Mouse (Mus musculus) frontal cortex, postnatal 10 days (tissue): ENCODE results near the gene Homer1.

ENCODE experiments used
- DNase-seq, 2 experiments: peaks; one replicate each; pipeline ENCODE4 v3.0.0; 2022; ENCODE audit warnings: low spot score in 2 of 2, mixed read lengths in 1 of 2

The Homer1 gene

DNA sequence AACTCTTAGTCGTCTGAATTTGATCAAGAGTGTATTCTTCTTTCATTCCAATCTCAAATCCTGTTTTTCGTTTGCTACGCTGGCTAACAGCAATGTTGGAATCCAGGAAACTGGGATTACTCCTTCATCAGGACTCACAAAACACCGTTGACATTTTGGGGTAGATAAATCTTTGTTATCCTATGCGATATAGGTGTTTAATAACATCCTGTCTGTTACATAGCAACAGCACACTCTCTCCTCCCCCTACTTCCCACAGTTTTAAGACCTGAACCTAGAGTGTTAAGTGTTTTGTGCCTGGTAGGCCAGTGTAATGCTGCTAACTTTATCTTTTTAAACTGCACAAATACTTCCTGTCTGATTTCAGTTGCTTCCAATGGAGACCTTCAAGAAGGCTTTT is 39.0 kb downstream of the Homer1 start:
- no peak for DNase-seq

GRCm38 (mm10) chr13:93340555-93341278 is 41.3 kb downstream of the Homer1 start:
- DNase-seq: no peak

DNA sequence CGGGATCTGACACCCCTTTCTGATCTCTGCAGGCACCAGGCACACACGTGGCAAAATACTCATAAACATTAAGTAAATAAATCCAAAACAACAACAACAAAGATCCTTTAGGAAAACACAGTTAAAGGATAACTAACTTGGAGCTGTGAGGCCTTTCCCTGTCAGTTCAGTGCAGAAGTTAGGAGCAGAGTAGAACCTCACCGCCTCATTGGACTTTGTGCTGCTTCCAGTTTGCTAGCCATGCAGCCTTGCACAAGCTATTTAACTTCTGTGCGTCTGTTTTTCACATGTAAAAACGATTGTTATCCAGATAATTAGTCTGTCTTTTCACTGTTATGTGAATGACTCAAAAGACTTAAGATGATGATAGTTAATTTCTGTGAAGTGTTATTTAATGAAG is 43.2 kb downstream of the Homer1 start:
- no peak for DNase-seq

- DNase-seq: no peak
These were observed 45.0 kb downstream of the Homer1 start for GRCm38 (mm10) chr13:93344395-93344794.

- DNase-seq: no peak
These were observed 46.4 kb downstream of the Homer1 start for GRCm38 (mm10) chr13:93345854-93346253.

GRCm38 (mm10) chr13:93352030-93352429 is 52.6 kb downstream of the Homer1 start:
- DNase-seq: no peak

GRCm38 (mm10) chr13:93354420-93355278 is 55.2 kb downstream of the Homer1 start:
- no peak for DNase-seq

DNA sequence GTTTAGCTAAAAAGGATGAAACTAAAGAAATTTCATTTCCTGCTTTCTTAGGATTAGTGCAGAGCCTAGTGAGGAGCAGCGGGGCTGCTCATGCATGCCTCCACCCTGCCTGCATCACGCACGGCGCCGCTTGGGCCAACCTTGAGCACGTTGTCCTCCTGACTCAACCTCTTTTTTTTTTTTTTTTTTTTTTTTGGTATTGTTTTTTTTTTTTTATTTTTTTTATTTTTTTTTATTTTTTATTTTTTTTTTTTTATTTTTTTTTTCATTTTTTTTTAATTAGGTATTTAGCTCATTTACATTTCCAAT is 55.8 kb downstream of the Homer1 start:
- DNase-seq: no peak

DNA sequence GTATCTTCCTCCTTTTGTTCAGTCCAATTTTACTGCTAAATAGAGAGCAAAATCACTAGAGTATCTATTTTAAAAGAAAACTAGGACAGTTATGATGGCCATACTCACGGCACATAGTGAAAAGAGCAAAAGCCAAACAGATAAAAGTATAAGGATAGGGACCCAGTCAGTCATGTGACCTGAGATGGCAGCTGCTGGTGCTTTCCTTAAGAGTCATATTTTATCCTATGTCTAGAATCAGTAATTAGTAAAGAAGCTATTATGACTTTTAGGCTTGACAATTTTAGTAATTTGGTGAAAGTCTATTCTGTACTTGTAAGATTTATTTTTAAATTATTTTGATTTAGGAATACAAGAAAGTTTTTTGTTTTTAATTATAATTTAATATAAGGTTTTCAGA is 59.1 kb downstream of the Homer1 start:
- no peak for DNase-seq

DNA sequence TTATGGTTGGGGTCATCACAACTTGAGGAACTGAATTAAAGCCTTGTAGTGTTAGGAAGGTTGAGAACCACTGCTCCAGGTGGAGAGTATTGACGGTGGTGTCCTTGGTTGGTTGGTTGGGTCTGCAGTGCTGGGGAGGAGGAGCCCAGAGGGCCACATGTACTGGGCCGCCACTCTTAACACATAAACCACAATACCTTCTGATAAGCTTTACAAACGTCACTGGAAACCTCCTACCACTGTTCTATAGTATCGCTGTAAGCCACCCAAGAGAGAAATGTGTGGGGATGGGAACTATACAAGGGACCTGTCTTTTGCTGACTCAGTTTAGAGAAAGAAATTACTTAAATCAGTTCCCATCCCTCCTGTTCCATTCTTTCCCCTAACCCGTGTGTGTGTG is 68.1 kb downstream of the Homer1 start:
- DNase-seq: no peak

DNA sequence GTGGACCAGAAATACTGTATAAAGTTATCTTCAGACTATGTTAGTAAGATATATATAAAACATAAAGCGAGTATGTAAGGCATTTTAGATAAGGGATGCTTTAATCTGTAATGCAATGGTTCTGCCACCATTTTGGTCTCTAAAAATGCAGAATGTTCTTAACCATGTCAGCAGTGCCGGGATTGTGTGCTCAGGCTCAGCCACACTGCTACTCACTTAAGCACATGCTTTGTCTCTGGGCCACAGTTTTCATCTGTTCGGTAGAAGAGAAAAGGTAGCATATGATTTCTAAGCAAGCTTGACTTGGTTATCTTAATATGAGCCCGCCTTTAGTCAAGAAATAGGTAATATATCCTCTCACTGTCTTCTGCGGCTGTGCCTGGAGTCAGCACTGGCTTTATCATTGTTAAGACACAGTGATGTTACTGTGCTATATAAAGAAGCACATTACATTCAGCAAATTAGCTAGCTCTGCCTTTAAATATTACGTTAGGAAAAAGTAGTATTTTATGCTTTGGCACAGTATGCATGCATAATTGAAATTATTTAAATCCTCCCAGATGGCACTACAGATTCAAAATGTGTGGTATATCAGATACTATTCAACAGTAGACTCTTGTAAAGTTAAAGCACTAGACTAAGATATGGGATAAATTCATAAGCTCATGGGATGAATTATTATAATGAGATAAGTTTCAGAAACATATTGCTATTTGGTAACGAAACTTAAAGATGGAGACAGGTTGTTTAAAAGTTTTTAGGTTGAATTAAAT is 69.6 kb downstream of the Homer1 start:
- no peak for DNase-seq

- DNase-seq: no peak
These were observed 75.0 kb downstream of the Homer1 start for GRCm38 (mm10) chr13:93374457-93374856.

- no peak for DNase-seq
These were observed 79.1 kb downstream of the Homer1 start for GRCm38 (mm10) chr13:93378493-93378892.

GRCm38 (mm10) chr13:93380399-93381063 is 81.1 kb downstream of the Homer1 start:
- no peak for DNase-seq

DNA sequence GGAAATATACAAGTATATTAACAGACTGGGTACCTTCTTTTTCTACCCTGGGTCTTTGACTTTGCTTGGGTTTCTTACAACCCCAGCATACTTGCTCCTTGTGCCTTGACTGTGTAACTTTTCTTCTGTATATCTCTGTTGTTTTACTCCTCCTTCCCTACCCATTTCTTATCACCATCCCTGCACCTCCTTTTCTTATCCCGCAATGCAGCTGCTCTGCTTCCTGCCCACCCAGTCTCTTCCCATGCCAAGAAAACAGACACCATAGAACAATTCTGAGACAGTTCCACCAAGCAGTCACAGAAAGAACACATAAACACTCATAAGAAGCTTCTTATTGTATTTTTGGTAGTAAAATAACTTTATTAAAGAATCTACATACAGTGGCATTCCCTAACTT is 81.9 kb downstream of the Homer1 start:
- DNase-seq: no peak

- DNase-seq: no peak
These were observed 83.7 kb downstream of the Homer1 start for GRCm38 (mm10) chr13:93383092-93383491.

- DNase-seq: no peak
These were observed 84.2 kb downstream of the Homer1 start for GRCm38 (mm10) chr13:93383620-93384019.

DNA sequence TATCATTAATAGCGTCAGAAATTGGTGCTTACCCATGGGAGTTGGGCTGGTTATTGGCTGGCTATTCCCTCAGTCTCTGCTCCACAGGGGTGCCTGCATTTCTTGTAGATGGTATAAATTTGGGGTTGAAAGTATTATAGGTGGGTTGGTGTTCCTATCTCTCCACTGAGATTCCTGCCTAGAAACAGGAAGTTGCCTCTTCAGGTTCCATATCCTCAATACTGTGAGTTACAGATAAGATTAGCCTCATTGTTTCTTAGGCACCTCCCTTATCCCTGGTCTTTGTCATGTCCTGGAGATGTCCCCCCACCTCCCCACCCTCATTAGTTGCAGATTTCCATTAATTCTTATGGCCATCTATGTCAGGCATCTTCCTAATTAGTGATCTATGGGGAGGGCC is 85.0 kb downstream of the Homer1 start:
- DNase-seq: no peak

GRCm38 (mm10) chr13:93385147-93385546 is 85.7 kb downstream of the Homer1 start:
- DNase-seq: no peak

GRCm38 (mm10) chr13:93387440-93387839 is 88.0 kb downstream of the Homer1 start:
- DNase-seq: no peak

DNA sequence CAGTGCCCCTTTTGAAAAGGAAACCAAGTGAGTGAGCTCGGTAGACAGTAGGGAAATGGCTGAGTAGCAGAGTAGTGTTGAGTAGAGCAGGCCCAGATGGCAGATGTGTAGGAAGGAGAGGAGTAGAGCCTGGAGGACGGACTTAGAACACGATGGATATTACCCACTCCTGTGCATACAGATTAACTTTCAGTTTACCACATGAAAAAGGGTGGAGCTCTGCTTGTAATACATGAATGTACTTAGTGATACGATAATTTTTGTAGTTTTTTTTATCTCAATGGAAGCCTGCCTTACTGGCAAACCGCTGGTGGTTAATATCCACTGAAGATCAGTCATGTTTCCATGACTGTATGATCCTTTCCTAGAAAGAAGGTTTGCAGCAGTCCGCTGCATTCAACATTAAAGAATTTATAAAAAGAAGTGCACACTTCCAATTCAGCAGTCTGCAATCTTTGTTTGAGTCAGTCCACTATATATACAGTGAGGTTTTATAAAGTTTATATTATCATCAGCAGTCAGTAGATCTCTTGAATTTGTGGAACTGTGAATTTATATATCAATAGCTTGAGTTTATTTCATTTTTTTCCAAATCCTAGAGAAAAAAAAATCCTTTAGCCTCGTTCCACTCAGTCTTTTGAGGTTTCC is 89.3 kb downstream of the Homer1 start:
- DNase-seq: no peak

DNA sequence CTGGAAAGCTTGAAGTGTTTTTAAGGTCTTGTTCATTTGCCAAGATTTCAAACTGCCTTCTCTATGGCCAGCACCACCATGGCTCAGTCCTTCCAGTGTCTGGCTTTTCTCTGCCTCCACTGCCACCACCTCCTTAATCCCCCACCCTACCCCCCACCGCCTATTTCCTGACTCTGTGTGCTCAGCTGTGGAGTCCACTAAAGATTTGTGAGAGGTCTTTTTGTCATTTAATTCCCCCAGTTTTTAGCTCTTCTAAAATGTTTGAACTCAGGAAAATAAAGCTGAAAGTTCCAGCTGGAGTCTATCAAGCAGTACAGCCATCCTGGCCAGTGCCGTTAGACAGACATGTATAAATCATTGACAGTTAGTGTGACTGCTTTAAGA is 89.8 kb downstream of the Homer1 start:
- no peak for DNase-seq
